Mouse (Mus musculus) cerebellum, adult 2 months (tissue): ENCODE data around the gene Atp8b3.

Experiments
- CTCF ChIP-seq: fragments of 200-500 bp; IDR thresholded peaks from 2 replicates; pipeline ENCODE4 v1.5.1; 2011; ENCODE audit warnings: low read depth, mild to moderate bottlenecking, control low read depth, low read length, moderate library complexity, borderline replicate concordance; ENCODE audit not compliant: insufficient read depth
- POLR2A ChIP-seq: fragments of 200-500 bp; IDR thresholded peaks from 2 replicates; pipeline ENCODE4 v1.6.1; 2011; ENCODE audit warnings: low read length, control low read depth, borderline replicate concordance; ENCODE audit not compliant: insufficient read depth

DNA sequence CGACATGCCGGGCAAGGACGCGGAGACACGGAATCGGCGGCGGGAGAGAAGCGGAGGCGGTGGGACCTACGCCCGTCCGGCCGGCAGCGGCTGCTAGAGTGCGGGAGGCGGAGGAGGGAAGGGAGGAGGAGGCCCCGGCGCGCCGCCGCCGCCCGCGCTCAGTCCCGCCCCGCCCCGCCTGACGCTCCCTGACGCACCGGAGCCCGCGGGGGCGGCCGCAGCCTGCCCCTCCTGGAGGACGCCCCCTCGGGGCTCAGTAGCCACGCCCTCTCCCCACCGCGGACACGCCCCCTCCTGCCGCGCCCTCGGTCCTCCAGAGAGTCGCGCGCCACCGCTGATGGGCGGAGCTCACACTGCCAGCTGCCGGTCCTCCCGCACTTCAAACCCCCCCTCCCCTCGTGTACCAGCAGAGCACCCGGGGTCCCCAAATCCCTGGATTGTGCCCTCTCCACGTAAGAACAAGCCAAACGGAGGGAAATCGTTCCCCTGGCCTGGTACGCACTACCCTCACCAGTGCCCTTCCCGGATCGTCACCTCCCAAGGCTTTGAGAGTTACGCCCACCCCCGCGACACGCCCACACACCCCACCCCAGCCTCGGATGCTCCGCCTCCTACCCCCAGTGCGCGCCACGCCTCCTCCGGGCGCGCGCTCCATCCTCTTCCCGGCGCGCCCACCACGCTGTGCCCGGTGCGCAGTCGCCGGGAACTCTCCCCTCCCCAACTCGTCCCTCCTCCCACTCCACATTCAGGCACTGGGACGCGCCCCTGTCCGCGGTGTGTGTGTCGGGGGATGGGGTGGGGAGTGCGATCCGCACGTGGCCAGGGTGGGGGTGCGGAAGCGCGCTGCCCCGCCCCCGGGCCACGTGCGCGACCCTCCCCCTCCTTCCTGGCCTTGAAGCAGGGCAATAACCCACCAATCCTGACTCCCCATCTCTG is 38.5 kb upstream of the Atp8b3 start, which contains the start of gene Klf16:
- TF ChIP-seq POLR2A = no peak
- TF ChIP-seq CTCF = no peak
